Mouse (Mus musculus) lung, postnatal 0 days (tissue): Measurements from ENCODE around the gene Gna11.

Source experiments
- CTCF ChIP-seq: IDR thresholded peaks from 2 replicates; pipeline ENCODE4 v1.5.1; 2016; ENCODE audit warnings: antibody characterized with exemption, mild to moderate bottlenecking
- EP300 ChIP-seq: IDR thresholded peaks from 2 replicates; pipeline ENCODE4 v1.6.1; 2016; ENCODE audit warnings: antibody characterized with exemption, mild to moderate bottlenecking, control low read depth

GRCm38 (mm10) chr10:81484441-81485059 lies 60.4 kb downstream of the Gna11 start:
- TF ChIP-seq CTCF (no peak), EP300 (no peak)
